Mouse (Mus musculus) C3H10T1/2 (cell line): ENCODE data around the gene Ogfrl1. TPM values are rescaled to one million over a fixed set of nuclear protein-coding genes. Genes with fewer than 3 reads are reported as not detected.

ENCODE experiments used
- polyA plus RNA-seq, 2 experiments: library from polyadenylated mRNA; unstranded; fragments of >200 nt; fragmentation: generic; extraction: Trizol; gene quantifications; one replicate each; pipeline ENCODE4 v1.2.1; 2012; ENCODE audit warnings: missing spikeins in 2 of 2

Gene Ogfrl1
- 1 to 10 TPM in 1 of 2 experiments, under 1 TPM in 1; 0.59 to 2.7 TPM for polyA plus RNA-seq

DNA sequence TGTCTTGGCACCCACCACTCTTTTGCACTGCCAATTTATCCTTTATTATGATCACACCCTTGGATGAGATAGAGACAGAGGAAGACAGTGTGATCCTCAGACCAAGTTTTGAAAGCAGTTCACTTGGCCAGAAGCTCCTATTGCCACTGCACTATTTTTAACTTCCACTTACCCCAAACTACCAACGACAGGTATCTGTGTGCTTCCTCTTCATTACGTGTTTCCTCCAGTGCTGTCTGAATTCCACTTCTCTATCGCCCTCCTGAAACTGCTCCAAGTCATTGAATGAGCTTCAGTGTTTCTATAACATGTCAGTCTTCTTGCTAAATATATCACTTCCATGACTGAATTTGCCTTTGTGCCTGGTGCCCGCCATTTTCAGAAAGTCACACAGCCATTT, at the start of gene Ogfrl1:
Ogfrl1 (minus strand) TSS at position 150 of the 400 bp plus-strand sequence.

